Mouse (Mus musculus) lung, postnatal 25 days (tissue): Measurements from ENCODE around the gene Txndc16.

Experiments used
- DNase-seq: peaks from one replicate; pipeline ENCODE4 v3.0.0; 2022; ENCODE audit warnings: low spot score

The Txndc16 gene

DNA sequence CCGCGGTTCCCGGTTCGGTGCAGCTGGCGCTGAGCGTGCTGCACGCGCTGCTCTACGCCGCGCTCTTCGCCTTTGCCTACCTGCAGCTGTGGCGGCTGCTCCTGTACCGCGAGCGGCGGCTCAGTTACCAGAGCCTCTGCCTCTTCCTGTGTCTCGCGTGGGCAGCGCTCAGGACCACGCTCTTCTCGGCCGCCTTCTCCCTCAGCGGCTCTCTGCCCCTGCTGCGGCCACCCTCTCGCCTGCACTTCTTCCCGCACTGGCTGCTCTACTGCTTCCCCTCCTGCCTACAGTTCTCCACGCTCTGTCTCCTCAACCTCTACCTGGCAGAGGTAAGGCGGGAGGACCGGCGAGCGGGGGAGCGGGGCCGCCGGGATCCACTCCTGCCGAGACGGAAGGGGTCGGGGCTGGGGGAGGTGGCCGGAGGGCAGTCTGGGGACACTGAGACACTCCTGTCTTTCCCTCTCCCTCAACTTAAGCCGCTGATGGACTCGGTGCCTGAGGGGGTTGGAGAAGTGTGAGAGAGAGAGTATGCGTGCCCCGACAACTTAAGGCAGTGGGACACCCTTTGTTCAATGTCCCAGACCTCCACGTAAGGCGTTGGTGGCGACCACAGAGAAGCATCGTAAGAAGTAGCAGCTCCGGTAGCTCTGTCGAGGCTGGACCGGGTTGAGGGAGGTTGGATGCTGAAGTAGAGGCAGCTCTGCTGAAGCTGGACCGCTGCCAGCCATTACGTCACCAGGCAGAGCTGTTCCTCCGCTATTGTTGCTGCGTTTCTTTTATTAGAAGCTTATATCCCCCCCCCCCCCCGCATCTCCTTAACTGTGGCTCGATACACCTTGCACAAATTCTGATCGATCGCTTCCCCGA lies at the start of gene Txndc16:
Gene Txndc16 (minus strand): TSS at position 239 of the 867 bp plus-strand sequence.
- DNase-seq: peak; percentile 76

DNA sequence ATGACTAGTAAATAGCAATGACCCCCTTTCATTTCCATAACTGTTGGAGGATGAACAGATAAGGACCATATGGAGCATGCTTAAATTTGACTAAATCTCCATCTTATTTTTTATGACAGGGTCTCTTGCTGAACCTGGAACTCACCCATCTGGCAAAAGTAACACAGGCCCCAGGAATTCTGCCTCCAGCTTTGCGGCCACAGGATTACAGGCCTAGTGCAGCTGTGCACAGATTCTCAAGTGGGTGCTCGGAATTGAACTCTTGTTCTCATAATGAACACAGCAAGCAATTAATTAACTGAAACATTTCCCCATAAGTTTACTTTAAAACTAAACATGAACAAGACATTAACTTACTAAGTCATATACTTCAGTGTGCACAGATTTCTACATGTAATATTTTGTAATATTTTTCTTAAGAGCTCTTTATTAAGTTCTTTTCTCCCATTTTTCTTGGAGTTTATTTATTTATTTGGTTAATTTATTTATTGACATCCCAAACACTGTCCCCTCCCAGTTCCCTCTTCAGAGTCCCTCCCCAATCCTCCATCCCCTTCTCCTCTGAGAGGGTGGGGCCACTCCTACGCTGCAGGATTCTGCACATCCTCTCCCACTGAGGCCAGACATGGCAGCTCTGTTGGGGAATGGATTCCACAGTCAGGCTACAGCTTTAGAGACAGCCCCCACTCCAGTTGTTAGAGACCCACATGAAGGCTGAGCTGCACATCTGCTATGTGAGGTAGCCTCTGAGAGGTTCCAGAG lies 43.9 kb upstream of the Txndc16 start:
- no peak for DNase-seq

DNA sequence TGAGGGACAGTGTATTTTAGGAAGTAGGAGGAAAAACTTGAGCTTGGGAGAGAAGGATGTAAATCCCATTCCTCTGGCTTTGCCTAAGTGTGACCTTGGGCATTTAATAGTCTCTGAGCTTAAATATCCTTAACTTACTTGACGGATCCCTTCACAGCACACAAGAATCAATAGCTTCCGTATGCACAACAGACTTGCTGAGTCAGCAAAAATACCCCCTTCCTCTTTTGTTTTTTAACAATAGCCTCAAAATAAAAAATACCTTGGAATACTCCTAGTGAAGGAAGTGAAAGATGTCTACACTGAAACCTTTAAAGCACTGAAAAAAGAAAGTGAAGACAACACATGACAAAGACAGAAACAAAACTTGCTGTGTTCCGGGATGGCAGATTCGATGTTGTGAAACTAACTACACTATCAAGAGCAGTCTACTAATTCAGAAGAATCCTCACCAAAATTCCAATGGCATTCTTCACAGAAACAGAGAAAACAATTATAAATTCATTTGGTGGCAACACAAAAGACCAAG lies 31.5 kb upstream of the Txndc16 start:
- no peak for DNase-seq

DNA sequence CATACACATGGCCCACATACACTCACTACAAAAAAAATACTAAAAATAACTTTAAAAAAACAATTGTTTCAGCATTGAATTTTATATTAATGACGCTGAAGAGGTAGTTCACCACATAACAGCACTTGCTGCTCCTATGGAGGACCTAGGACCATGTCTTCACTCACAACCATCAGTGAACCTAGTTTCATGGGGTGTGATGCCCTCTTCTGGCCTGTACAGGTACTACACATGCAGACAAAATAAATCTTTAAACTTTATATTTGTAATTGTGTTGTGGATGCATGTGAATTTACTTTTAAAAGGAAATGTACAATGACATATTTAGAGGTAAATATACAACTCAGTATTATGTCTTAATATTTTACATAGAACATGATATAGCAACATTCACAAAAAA lies 21.5 kb upstream of the Txndc16 start:
- no peak for DNase-seq

DNA sequence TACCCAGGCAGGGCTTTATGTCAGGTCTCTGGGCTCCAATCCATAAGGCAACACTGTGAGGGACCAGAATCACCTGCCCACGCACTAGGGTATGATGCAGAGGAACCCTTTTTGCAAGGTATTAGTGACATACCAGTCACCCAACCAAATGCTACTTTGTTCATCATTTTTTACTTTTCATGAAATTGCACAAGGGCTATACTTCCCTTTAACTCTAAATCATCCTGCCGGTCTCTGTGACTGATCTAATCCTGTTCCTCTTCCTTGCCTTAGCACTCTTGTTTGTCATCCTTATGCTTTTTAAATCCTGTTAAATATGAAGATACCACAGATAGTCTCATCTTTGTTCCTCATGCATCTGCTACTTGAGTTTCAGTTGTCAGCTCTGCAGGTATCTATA lies 18.9 kb upstream of the Txndc16 start:
- DNase-seq: no peak

DNA sequence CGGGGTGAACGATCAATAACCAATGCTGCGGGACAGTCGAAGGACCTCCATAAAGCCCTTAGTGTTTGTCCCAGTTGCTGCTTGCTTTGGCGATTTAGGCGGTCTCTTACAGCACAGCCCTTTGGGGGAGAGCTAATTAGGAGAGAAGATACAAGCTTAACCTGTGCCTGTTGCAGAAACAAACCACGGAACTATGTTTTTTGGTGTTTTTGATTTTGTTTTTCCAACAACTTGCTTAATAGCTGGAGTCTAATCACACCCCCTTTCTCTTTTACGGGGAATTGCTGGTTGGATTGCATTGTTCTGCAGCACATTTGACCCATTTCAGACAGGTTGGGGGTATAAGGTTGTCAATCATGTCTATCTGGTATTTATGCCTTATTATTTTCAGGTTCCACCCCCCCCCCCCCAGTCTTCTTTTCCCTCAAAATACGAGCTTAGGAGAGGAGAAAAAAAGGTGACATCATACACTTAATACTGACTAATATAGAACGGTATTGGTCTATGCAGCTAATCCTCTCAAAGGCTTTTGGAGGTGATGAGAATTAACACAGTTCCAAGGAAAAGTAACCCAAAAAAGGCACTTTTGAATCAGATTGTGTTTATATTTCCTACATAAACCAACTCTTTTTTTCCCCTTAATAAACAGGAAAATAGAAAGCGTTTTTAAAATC lies 966 bp upstream of the Txndc16 start:
- DNase-seq: no peak

DNA sequence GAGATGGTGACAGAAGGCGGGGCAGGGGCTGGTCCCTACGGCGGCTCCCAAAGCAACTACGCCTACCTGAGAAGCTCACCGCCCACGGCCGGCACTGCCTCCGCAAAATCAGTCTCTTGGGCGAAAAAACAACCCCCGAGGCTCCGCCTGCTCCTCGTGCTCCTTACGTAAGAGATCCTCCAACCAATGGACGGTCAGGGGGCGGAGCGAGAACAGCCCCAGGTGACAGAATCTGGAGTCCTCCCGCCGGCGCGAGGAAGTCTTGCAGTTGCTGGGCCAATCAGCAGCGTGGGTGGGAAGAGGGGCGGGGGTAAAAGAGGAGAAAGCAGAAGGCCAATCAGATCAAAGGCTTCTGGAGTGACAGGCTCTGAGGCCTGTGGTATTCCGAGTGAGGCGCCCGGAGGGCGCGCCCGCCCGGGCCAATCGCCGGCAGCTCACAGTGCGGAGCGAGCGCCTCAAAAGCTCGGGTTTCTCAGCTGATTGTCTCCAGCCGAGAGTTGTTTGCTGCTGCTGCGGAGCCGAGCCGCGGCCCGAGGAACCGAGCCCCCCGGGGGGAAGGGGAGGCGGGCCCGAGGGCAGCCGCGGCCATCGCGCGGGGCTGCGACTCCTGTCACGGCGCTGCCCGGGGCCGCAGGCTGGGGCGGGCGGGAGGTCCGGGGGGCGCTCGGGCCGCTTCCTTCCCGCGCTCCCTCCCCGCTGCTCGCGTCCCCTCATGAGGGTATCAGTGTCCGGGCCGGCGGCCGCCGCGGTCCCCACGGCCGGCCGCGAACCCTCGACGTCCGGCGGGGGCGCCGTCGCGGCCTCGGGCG lies 643 bp downstream of the Txndc16 start, which contains the start of gene Gpr137c:
Gene Gpr137c (plus strand): TSS at position 437 of the 809 bp plus-strand sequence.
- DNase-seq: peak; percentile 100

DNA sequence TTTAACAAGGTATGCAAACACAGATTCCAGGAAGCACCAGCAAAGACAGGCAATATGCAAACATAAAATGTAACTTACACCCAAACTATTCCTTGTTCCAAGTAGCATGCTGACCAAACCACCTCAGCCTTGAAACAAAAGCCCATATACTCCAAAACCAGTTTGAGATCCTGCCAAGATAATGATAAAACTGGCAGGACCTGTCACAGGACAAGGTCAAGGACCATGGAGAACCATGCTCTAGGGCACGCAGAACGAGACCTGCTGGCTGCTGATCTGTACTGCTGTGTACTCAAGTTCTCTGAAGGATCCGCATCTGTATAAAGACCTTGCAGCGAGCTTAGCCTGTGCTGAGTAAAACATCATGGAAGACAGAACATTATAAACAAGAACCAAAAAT lies 2.4 kb downstream of the Txndc16 start:
- DNase-seq: no peak

DNA sequence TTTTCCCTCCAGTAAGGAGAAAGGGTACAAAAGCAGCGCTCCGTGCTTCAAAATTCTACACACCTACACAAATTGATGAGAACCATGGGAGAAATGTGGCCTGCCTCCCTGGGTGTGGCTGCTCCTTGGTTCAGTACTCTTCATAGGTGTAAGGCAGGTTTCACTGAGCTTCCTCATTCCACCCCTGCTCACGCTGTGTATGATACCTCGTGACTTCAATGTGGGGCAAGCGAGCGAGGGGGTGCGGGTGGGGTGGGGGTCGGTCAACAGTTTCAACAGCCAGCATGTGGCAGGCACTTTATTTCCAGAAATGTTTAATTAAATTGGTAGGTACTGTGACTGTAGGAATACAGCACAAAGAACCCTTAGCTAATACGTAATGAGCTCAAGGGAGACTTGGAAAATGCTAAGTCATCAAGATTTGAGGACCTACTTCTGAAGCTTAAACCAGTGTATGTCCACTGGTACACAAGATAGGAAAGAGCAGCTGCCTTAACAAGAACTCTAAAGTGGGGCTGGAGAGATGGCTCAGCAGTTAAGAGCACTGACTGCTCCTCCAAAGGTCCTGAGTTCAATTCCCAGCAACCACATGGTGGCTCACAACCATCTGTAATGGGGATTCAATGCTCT lies 3.3 kb downstream of the Txndc16 start:
- no peak for DNase-seq

DNA sequence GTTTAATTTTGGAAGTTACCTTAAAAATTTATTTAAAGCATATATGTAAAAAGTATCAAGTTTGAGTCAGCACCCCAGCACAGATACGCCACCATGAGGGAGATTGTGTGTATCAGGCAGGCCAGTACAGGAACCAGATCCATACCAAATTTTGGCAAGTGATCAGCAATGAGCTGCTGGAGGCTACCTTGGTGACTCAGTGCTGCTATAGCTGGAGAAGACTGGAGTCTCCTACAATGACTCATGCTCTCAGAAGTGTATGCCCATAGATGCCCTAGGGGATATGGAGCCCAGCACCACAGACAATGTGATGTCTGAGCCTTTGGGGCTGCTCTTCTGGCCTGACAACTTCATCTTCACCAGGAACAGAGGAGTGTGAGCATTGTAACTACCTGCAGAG lies 8.7 kb downstream of the Txndc16 start:
- DNase-seq: no peak

DNA sequence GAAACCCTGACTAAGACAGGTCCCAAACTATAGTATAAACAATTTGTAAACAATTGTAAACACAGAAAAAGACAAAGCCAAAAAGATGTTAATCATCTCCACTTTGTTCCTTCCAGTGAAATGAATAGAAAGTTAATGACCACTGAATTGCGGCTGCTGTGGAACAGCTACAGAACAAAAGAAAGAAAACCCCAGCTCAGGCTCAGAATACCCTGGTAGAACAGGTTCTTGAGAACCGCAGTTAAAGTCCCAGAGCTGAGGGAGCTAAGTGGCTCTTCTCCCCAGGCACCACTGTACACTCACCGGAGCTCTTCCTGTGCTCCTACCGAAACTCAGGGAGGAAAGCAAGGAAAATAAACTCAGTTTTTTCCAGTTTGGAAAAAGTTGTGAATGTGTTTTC lies 9.4 kb downstream of the Txndc16 start:
- no peak for DNase-seq

DNA sequence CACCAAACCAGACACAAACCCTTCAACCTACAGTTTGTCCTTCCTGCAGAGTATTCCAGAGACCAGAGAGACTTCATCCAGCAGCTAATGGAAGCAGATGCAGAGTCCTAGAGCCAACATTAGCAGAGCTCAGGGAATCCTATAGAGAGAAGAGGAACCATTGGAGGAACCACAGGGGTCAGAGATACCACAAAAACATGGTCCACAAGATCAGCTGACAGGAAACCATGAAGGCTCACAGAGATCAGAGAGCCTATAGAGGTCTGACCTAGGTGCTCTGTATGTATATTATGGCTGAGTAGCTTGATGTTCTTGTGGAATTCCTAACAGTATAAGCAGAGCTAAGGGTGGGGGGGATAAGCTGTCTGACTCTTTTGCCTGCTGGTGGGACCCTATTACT lies 19.5 kb downstream of the Txndc16 start:
- DNase-seq: no peak

DNA sequence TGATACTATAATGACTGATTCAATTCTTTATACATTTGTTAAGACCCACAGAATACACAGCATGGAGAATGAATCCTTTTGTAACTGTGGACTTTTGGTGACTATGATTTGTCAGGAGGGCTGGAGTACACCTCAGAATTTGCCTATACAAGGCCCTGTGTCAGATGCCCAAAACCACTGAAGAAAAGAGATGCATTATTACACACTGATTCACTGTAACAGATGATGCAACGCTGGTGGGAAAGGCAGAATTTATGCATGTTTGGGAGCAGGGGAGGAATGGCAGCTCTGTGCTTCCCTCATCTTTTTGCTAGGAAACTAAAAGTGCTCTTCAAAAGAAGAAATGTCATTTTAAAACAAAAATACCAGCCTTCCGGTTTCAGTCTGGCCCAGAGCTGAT lies 29.1 kb downstream of the Txndc16 start:
- no peak for DNase-seq

DNA sequence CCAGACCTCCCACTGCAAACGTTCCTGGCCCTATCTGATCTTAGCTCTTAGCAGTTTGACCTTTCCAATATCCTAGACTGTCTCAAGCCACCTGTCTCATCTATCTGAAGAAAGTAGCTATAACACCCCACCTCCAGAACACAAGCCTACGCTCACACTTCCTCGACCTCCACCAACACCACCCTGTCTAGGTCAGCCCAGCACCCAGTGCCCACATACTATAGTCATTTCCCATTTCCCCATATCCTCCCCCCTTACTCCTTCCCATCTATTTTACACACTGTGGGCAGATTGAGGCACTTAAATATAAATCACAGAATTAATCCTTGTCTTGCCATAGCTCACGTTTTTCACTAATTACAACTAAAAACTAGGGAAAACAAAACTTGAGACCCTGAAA lies 38.5 kb downstream of the Txndc16 start:
- DNase-seq: no peak

DNA sequence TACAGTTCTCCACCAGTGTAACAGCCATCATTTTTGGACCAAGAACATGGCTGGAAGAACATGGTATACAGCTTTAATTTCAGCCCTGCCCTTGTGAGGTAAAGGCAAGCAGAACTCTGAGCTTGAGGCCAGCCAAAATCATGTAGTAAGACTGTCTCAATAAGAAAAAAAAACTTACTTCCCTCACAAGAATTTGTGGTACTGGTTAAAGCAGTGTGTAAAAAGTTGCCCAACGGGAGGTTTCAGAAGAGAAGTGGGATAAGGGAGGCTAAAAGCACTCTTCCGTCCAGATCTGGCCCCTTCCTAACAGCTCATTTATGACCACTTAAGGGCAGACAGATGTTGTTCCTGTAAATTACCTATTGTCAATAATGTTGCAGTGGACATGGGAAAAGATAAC lies 40.5 kb downstream of the Txndc16 start:
- no peak for DNase-seq

DNA sequence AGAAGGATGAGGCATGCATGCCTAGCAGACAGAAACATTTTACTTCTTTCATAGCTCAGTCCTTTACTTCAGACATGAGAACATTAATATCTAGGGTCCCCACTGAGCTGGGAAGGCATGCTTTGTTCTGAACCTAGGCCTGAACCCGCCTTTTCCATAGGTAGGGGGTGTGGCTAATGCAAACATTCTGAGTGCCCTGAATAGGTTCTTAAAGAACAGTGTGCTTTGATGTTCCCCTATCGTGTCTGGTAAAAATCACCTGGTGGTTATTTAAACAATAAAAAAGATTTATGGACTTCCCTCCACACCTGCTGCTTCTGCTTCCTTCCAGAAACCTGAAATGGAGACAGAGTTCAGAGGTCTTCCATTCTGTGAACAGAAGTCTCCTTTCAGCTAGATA lies 40.9 kb downstream of the Txndc16 start:
- no peak for DNase-seq

DNA sequence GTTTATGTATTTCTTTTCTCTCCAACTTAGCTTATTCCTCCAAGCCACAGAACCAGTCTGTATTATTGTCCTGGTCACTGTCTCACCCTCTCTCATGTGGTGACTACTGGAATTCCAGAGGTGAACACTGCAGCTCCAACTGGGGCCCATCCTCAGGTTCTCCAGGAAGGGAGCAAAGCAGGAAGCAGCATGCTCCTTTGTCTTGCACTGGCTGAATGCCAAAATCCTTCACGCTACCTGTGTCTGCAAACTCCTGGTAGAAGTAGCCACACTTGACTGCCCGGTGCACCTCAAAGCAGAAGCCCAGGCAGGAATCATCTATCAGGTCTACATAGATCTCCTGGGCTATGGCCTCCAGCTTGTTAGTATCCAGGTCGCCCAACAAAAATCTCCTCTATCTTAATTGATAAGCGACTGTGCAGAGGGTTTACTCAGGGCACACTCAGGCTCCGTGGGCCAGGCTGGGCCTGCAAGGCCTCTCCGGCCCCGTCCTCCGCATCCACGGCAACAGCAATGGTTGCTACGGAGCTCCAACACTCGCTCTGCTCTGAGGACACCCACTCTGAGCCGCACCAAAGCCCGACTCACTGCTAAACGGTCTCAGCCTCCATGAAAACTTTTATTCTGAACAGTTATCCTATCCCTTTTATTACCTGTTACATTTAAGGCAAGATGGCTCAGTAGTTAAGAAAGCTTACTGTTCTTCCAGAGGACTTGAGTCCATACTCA lies 45.0 kb downstream of the Txndc16 start:
- DNase-seq: no peak

DNA sequence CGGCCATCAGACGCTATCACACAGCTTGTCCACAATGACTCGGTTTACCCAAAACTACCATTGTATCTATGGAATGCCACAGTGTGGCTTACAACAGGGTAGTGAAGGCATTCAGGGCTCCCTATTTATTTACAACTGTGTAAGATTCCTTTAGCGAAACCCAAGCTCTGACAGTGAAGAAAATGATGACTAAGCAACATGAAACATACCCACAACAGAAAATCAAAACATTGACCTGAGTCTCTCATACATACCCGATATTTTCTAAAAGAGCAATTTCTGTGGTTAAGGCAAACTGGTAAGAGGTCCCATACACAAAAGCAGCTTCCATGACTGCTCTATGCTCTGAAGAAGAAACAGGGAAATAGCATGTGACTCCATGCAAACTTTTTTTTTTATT lies 47.9 kb downstream of the Txndc16 start:
- DNase-seq: no peak

DNA sequence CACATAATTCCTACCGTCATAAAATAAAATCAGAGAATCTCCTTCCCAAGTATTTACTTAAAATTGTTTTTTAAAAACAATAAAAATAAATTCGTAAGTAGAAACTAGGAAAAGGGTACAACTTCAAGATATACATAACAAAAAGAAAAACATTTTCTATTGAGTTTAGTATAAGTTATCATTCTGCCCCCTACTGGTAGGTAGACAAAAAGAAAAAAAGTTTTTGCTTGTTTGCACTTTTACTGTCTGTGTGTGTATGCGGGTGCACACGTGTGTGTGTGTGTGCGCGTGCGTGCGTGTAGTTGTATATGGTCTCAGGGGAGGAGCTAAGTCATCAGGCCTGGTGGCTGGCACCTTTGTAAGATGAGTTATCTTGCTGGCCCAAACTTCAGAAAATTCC lies 52.8 kb downstream of the Txndc16 start:
- DNase-seq: no peak

DNA sequence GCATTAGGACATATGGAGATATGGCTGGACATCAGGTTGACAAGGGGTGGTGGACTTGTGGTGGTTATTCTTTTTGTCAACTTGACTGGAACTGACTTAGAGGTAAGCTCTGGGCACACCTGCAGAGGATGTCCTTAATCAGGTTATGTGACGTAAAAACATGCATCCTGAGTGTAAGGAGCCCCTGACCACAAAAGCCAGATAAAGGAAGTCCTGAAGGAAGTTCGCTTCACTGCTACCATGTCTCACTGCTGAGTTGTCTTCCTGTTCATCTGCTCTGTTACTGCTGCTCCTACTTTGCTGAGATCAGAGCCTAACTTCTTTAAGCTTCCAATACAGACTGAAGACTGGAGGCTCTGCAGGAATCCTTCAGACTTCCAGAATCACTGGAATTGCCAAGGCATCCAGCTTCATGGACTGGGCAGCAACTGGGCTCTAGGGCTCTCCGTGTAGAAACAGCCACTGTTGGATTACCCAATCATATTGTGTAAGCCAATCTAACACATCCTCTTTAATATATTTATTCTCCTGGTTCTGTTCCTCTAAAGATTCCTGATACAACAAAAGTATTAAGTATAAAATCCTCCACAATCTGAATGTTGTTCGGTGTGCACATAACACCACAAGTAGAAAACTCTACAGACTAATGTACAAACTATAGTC lies 64.5 kb downstream of the Txndc16 start:
- peak; percentile 20 for DNase-seq
